Mouse (Mus musculus) G1E (cell line): ENCODE results near the gene Etv4. TPM values are rescaled to one million over a fixed set of nuclear protein-coding genes. Genes with fewer than 3 reads are reported as not detected.

Experiments used
- ATAC-seq: 2 replicates; pipeline ENCODE4 v1.8.0; 2016; ENCODE audit warnings: mild to moderate bottlenecking; ENCODE audit not compliant: insufficient number of reproducible peaks, poor library complexity, low FRiP score, severe bottlenecking; ENCODE audit errors: extremely low read depth
- DNase-seq: peaks from one replicate; pipeline ENCODE4 v3.0.0; 2012; ENCODE audit warnings: low spot score
- H3K27me3 ChIP-seq: 2 replicates; pipeline ENCODE4 v1.6.1; 2012; ENCODE audit warnings: mild to moderate bottlenecking, low read length, inconsistent platforms; ENCODE audit not compliant: insufficient read depth
- H3K36me3 ChIP-seq: replicated peaks from 2 replicates; pipeline ENCODE3; 2012; ENCODE audit warnings: mild to moderate bottlenecking, inconsistent platforms
- H3K4me1 ChIP-seq: 2 replicates; pipeline ENCODE4 v1.6.1; 2012; ENCODE audit warnings: low read depth, low read length, inconsistent platforms, mixed read lengths; ENCODE audit not compliant: insufficient read depth
- H3K4me3 ChIP-seq: 2 replicates; pipeline ENCODE4 v1.5.1; 2012; ENCODE audit warnings: low read depth, mild to moderate bottlenecking, inconsistent platforms, low read length, moderate library complexity, mixed read lengths
- H3K9me3 ChIP-seq: replicated peaks from 2 replicates; pipeline ENCODE4 v1.6.1; 2012; ENCODE audit warnings: inconsistent platforms
- CTCF ChIP-seq: IDR thresholded peaks from 2 replicates; pipeline ENCODE4 v1.5.1; 2012; ENCODE audit warnings: low read depth, low read length, inconsistent platforms, mixed read lengths
- GATA1 ChIP-seq: IDR thresholded peaks from 2 replicates; pipeline ENCODE4 v1.6.1; 2012; ENCODE audit warnings: borderline replicate concordance, low read length, inconsistent platforms, mixed read lengths
- GATA2 ChIP-seq: IDR thresholded peaks from 2 replicates; pipeline ENCODE4 v1.6.1; 2012; ENCODE audit warnings: low read depth, low read length, inconsistent platforms, borderline replicate concordance
- POLR2AphosphoS5 ChIP-seq: IDR thresholded peaks from 2 replicates; pipeline ENCODE4 v1.6.1; 2012; ENCODE audit warnings: low read depth, low read length, inconsistent platforms; ENCODE audit not compliant: insufficient replicate concordance
- TAL1 ChIP-seq: conservative IDR thresholded peaks from 2 replicates; pipeline ENCODE4 v1.6.1; 2012; ENCODE audit warnings: low read depth, low read length, inconsistent platforms, mixed read lengths
- polyA plus RNA-seq: library from polyadenylated mRNA; stranded (reverse); fragments of >175 nt; gene quantifications from 2 replicates; pipeline ENCODE4 v1.2.3, GENCODE M21; 2012
- total RNA-seq, 2 experiments: library from RNA; stranded (forward) in 1 of 2; stranded (reverse) in 1 of 2; fragments of 200-1000 nt in 1 of 2; fragments of >200 nt in 1 of 2; fragmentation: Nextera tagmentation in 1 of 2; gene quantifications; 2 replicates each; pipeline ENCODE4 v1.2.3; 2014 to 2017

Etv4 gene
- total and polyA plus RNA-seq, 3 experiments: 1.6 to 1.9 TPM; not detected in 1

- TF ChIP-seq TAL1 (no peak), CTCF (no peak), POLR2AphosphoS5 (no peak), GATA2 (no peak), GATA1 (no peak)
These were observed 8.3 kb downstream of the Etv4 start for GRCm38 (mm10) chr11:101776846-101777245.

GRCm38 (mm10) chr11:101772449-101772848 is 12.7 kb downstream of the Etv4 start:
- DNase-seq (no peak), ATAC-seq (no peak)
- Histone ChIP-seq H3K36me3 (peaks cover 30% of the 10 kb centered on the region), H3K4me3 (peak overlapping the region; percentile 54; the same call in 1 of the 2 replicates), H3K27me3 (peaks cover 46% of the 10 kb centered on the region), H3K4me1 (peaks cover 6% of the 10 kb centered on the region), H3K9me3 (no peaks in the 10 kb centered on the region)
- TF ChIP-seq TAL1: no peak
- TF ChIP-seq GATA1: no peak
- no peak for TF ChIP-seq GATA2
- TF ChIP-seq CTCF: no peak
- no peak for TF ChIP-seq POLR2AphosphoS5

More at GRCm38 (mm10) chr11:101776846-101777245, 8.3 kb downstream of the Etv4 start:
- H3K27me3 ChIP-seq: peaks cover 69% of the 10 kb centered on the region
- no peak overlapping the region for H3K4me3 ChIP-seq
- ATAC-seq (no peak), DNase-seq (no peak)
- no peaks in the 10 kb centered on the region for H3K9me3 ChIP-seq
- no peaks in the 10 kb centered on the region for H3K36me3 ChIP-seq
- peaks cover 6% of the 10 kb centered on the region for H3K4me1 ChIP-seq

- Histone ChIP-seq H3K4me1 (peaks cover 6% of the 10 kb centered on the region), H3K36me3 (peaks cover 34% of the 10 kb centered on the region), H3K9me3 (no peaks in the 10 kb centered on the region), H3K4me3 (no peak overlapping the region), H3K27me3 (peaks cover 43% of the 10 kb centered on the region)
- ATAC-seq: no peak
- DNase-seq: no peak
- TF ChIP-seq GATA1 (no peak), GATA2 (no peak), TAL1 (no peak), POLR2AphosphoS5 (no peak), CTCF (no peak)
These were observed 13.1 kb downstream of the Etv4 start for GRCm38 (mm10) chr11:101772027-101772426.

DNA sequence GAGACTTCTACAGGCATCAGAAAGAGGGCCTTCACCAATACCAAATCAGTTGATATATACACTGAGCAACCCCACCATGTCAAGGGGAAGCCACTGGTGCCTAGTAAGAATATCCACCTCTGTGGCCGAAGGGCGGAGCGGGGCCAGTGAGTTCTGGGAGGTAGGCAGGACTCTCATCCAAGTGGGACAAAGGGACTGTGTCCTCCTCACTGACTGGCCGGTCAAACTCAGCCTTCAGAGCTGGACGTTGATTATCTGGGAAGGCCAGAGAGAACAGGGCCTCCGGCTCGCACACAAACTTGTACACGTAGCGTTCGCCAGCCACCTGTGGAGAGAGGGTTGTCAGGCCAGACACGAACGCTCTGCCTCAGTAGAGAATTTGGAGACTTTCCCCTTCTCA is 14.9 kb downstream of the Etv4 start:
- H3K36me3 ChIP-seq: peaks cover 52% of the 10 kb centered on the region
- ATAC-seq: no peak

GRCm38 (mm10) chr11:101768721-101769120 is 16.4 kb downstream of the Etv4 start:
- peaks cover 67% of the 10 kb centered on the region for H3K36me3 ChIP-seq
- H3K4me3 ChIP-seq: no peak overlapping the region

More for the DNA sequence above, 14.9 kb downstream of the Etv4 start:
- peaks cover 6% of the 10 kb centered on the region for H3K4me1 ChIP-seq
- H3K9me3 ChIP-seq: no peaks in the 10 kb centered on the region
- peaks cover 31% of the 10 kb centered on the region for H3K27me3 ChIP-seq
- no peak for TF ChIP-seq CTCF
- TF ChIP-seq GATA2: no peak
- TF ChIP-seq GATA1: no peak
- TF ChIP-seq POLR2AphosphoS5: no peak
- no peak for TF ChIP-seq TAL1
- DNase-seq: no peak
- no peak overlapping the region for H3K4me3 ChIP-seq

DNA sequence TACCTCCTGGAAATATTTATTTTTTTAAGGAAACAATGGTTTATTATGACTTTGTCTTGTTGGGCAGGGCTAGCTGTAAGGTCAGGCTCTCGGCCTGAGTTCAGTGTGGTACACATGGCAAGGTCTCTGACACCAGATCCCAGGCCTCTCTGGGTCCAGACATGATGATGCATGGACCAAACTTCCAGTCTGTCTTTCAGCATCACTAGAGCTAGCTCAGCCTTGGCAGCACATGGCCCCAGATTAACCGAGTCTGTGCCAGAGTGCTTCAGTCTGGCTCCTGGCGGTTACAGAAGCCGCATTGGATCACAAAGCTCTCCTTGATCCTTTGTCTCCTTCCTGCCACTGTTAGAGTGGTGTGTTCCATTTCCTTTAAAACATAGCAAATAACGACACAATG is 17.8 kb downstream of the Etv4 start:
- no peaks in the 10 kb centered on the region for H3K9me3 ChIP-seq
- TF ChIP-seq GATA1: no peak
- no peak for TF ChIP-seq POLR2AphosphoS5
- no peak for TF ChIP-seq CTCF
- TF ChIP-seq GATA2: no peak
- no peak for TF ChIP-seq TAL1
- H3K4me1 ChIP-seq: peaks cover 3% of the 10 kb centered on the region; the same call in 1 of the 2 replicates
- H3K27me3 ChIP-seq: peaks cover 8% of the 10 kb centered on the region
- DNase-seq (no peak), ATAC-seq (no peak)
- H3K4me3 ChIP-seq: no peak overlapping the region
- peaks cover 79% of the 10 kb centered on the region for H3K36me3 ChIP-seq

More at GRCm38 (mm10) chr11:101768721-101769120, 16.4 kb downstream of the Etv4 start:
- no peaks in the 10 kb centered on the region for H3K9me3 ChIP-seq
- peaks cover 20% of the 10 kb centered on the region for H3K27me3 ChIP-seq
- ATAC-seq (no peak), DNase-seq (no peak)
- peaks cover 6% of the 10 kb centered on the region for H3K4me1 ChIP-seq
- TF ChIP-seq CTCF: no peak
- TF ChIP-seq TAL1: no peak
- TF ChIP-seq POLR2AphosphoS5: no peak
- TF ChIP-seq GATA2: no peak
- TF ChIP-seq GATA1: no peak

DNA sequence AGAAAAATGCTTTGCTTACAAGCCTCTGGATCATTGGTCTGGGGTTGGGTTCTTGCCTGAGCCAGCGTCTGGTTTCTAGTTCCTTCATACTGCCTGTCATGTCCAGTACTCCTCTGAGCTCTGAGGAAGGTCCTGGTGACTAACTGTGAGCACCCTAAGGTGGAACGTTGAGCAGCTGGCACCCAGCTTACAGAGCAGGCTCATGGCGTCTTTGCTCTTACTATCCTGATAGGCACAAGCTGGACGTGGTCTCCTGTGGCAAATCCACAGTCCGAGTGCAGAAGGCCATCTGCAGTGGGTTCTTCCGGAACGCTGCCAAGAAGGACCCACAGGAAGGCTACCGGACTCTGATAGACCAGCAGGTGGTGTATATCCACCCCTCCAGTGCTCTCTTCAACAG is 20.6 kb downstream of the Etv4 start:
- TF ChIP-seq GATA2: no peak
- Histone ChIP-seq H3K9me3 (no peaks in the 10 kb centered on the region), H3K36me3 (peaks cover 95% of the 10 kb centered on the region), H3K27me3 (no peaks in the 10 kb centered on the region), H3K4me3 (no peak overlapping the region), H3K4me1 (no peaks in the 10 kb centered on the region)
- no peak for DNase-seq
- ATAC-seq: no peak
